Mouse (Mus musculus): ENCODE data around the gene Irf2bp1.

- TF ChIP-seq CTCF (IDR thresholded peaks at IDR 0.05; ENCODE audit: control insufficient read depth, insufficient read depth, low read length) (no peak), POLR2A (IDR thresholded peaks at IDR 0.05; ENCODE audit: borderline replicate concordance, control insufficient read depth, low read depth, low read length) (no peak)
Observed at GRCm38 (mm10) chr7:19044616-19045015, 40.8 kb downstream of the Irf2bp1 start.

Measured in bone marrow, adult 2 months (tissue).